Mouse (Mus musculus) right cerebral cortex, postnatal 36 days (tissue): ENCODE measurements around the gene Erich6b.

Experiments used
- DNase-seq, 2 experiments: peaks; one replicate each; pipeline ENCODE4 v3.0.0; 2022; ENCODE audit warnings: low spot score in 2 of 2, mixed read lengths in 1 of 2

The Erich6b gene

GRCm38 (mm10) chr14:75707771-75708170, 65.7 kb downstream of the Erich6b start:
- DNase-seq, result no peak

- no peak for DNase-seq
Measured at GRCm38 (mm10) chr14:75708986-75709385, 66.9 kb downstream of the Erich6b start.

- DNase-seq, result no peak
Measured at GRCm38 (mm10) chr14:75711731-75712130, 69.7 kb downstream of the Erich6b start.

- DNase-seq, result peak in 1 of 2 experiments; percentile 12
Measured at GRCm38 (mm10) chr14:75712687-75713086, 70.6 kb downstream of the Erich6b start.

GRCm38 (mm10) chr14:75713661-75714060, 71.6 kb downstream of the Erich6b start:
- DNase-seq, result no peak

- no peak for DNase-seq
Measured at GRCm38 (mm10) chr14:75716410-75716809, 74.4 kb downstream of the Erich6b start.
